Mouse (Mus musculus) adrenal gland, adult 8-10 months (tissue): ENCODE results near the gene Gm2916. TPM values are rescaled to one million over a fixed set of nuclear protein-coding genes. Genes with fewer than 3 reads are reported as not detected.
"Not testable (repeated sequence)": the region's sequence is repeated elsewhere in the genome, so short reads cannot be mapped to it uniquely, and the experiment has no call there.

Experiments
- DNase-seq: peaks from one replicate; pipeline ENCODE4 v3.0.0; 2022
- total RNA-seq, 4 experiments: library from RNA; stranded (reverse); gene quantifications; 2 replicates each; pipeline ENCODE4 v1.2.4; 2022

Gene Gm2916
- not detected for total RNA-seq

DNA sequence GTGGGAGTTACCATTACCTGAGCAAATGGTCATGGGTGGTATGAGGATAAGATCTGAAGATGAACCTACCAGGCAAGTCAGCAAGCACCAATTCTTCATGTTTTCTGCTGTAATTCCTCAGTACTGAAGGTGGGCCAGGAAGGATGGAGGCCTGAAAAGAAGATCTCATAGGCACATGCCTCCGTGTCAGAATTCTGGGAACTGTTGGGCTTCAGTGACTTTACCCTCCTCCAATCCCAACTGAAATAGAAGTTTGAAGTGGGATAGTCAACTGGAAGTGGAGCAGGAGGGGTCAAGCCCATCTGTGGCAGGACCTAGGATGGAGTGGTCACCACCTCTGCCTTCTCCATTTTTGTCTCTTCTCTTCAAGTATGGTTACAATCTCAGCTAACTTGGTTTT lies at the start of gene Gm2916:
Gene Gm2916, plus strand, starts transcription at position 301 of the 400 bp plus-strand sequence.
- DNase-seq = not testable (repeated sequence)

GRCm38 (mm10) chr14:3845945-3846344 lies 38.0 kb upstream of the Gm2916 start, which contains the start of gene Gm3033:
Gene Gm3033, plus strand, starts transcription at chr14:3846245.
- DNase-seq = not testable (repeated sequence)

DNA sequence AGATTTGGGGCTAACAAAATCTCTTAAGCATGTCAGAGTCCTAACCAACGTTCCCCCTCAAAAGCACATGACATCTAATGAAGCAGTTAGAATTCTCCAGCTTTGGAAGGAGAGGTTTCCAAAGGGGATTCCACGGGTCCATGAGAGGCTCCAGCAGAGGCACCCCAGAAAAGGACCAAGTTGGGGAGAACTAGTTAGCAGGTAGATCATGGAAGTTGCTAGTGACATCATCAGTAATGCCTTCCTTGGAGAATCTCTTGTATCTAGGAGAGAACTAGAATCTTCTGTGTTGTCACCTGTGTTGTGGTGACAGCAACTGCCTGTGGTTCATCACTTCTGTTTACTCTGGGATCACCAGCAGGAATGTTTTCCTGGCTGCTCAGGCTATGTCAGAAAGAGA lies 47.5 kb downstream of the Gm2916 start, which contains the start of gene Gm3029:
Gene Gm3029, plus strand, starts transcription at position 301 of the 400 bp plus-strand sequence.
- not testable (repeated sequence) for DNase-seq

GRCm38 (mm10) chr14:3963247-3963646 lies 79.3 kb downstream of the Gm2916 start, which contains the start of gene Gm3095:
Gene Gm3095, plus strand, starts transcription at chr14:3963547.
- not testable (repeated sequence) for DNase-seq

Other genes with a start within 250 kb of the Gm2916 start
- not detected for gene Gm3012, start 249.7 kb upstream of the Gm2916 start, total RNA-seq
- gene Gm3020, start 232.1 kb upstream of the Gm2916 start, total RNA-seq = under 1 TPM in 2 of 4 experiments, not detected in 2; 0.16 to 0.17 TPM
- gene Gm3043, start 195.4 kb upstream of the Gm2916 start, total RNA-seq = not detected
- under 1 TPM in 1 of 4 experiments, not detected in 3; 0.44 TPM for gene Gm3002, start 74.1 kb upstream of the Gm2916 start, total RNA-seq
- under 1 TPM in 1 of 4 experiments, not detected in 3; 0.17 TPM for gene Gm3033, start 37.9 kb upstream of the Gm2916 start, total RNA-seq
- gene Gm3029, start 47.6 kb downstream of the Gm2916 start, total RNA-seq = not detected
- gene Gm3095, start 79.4 kb downstream of the Gm2916 start, total RNA-seq = not detected
- not detected for gene Gm3099, start 114.2 kb downstream of the Gm2916 start, total RNA-seq
- under 1 TPM in 2 of 4 experiments, not detected in 2; 0.34 to 0.48 TPM for gene Gm5796, start 139.8 kb downstream of the Gm2916 start, total RNA-seq
- not detected for gene Gm3115, start 199.9 kb downstream of the Gm2916 start, total RNA-seq
- under 1 TPM in 2 of 4 experiments, not detected in 2; 0.31 to 0.37 TPM for gene Gm8108, start 226.4 kb downstream of the Gm2916 start, total RNA-seq